Mouse (Mus musculus): ENCODE measurements at regions not wholly inside any gene's neighbourhood (a gene's known extent, or its start where the extent isn't known, plus 50 kb on each side); places are given as distances from the start of the nearest gene placed in this dataset.
A peak's percentile ranks its signal among the peaks of the same experiment; 100 is the strongest.

DNA sequence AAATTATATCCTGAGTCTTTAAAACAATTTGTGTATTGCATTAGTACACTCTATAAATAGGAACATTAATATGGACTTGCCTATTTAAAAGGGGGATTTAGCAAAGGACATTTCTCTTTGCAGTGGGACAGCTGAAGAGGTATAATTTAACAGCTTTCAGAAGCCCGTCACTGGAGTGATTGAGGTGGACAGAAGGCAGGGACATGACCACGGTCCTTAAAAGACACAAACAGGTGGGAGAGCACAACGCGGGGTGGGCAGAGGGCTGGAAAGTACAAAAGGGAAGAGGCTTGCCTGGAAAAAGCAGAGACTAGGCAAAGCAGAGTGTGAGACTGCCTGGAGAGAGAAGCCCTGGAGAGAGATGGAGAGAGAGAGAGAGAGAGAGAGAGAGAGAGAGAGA is 51.9 kb upstream of the Pkhd1 start:
- ATAC-seq (ENCODE audit: insufficient read depth, low FRiP score, low TSS enrichment) = no peak
- no peaks in the 10 kb centered on the region for H3K4me1 ChIP-seq (ENCODE audit: control insufficient read depth, insufficient read depth, low read length)
- no peaks in the 10 kb centered on the region for H3K36me3 ChIP-seq (ENCODE audit: control insufficient read depth, insufficient read depth, low read length)
- H3K9me3 ChIP-seq (ENCODE audit: control insufficient read depth, low read length) = no peaks in the 10 kb centered on the region
- no peak overlapping the region for H3K9ac ChIP-seq (ENCODE audit: low read length)
- 78% methylated on average over 4 of the region's 4 CpGs for WGBS
- DNase-seq (ENCODE audit: low spot score) = no peak
- H3K27me3 ChIP-seq (ENCODE audit: control insufficient read depth, insufficient read depth, low read length) = no peaks in the 10 kb centered on the region
- no peak overlapping the region for H3K4me2 ChIP-seq (ENCODE audit: low read depth)
- H3K27ac ChIP-seq (ENCODE audit: low read depth, low read length) = no peak overlapping the region
- no peak overlapping the region for H3K4me3 ChIP-seq (ENCODE audit: low read depth, low read length)

DNA sequence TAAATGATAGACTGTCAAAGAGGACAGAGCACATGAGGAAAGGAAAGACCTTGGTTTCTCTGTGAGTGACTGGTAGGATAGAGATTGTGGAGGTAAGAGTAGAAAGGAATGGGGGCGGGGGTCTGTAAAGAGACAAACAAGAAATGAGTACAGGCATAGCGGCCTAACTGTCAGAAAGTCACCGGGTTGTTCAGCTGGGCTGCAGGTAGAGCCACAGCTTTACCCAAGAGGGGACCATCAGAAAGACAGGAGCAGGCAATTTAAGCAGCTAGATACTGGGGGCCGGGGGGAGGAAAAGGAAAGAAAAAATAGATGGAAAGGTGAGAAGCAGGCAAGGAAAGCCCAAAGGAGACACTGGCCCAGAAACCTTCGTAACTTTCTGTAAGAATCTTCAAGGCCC is 52.6 kb upstream of the Pkhd1 start:
- Histone ChIP-seq H3K9ac (ENCODE audit: low read length) (no peak overlapping the region), H3K4me3 (ENCODE audit: low read depth, low read length) (no peak overlapping the region), H3K4me2 (ENCODE audit: low read depth) (no peak overlapping the region), H3K36me3 (ENCODE audit: control insufficient read depth, insufficient read depth, low read length) (no peaks in the 10 kb centered on the region), H3K27ac (ENCODE audit: low read depth, low read length) (no peak overlapping the region), H3K9me3 (ENCODE audit: control insufficient read depth, low read length) (no peaks in the 10 kb centered on the region), H3K27me3 (ENCODE audit: control insufficient read depth, insufficient read depth, low read length) (no peaks in the 10 kb centered on the region), H3K4me1 (ENCODE audit: control insufficient read depth, insufficient read depth, low read length) (no peaks in the 10 kb centered on the region)
- no peak for ATAC-seq (ENCODE audit: insufficient read depth, low FRiP score, low TSS enrichment)
- WGBS = 83% methylated on average over 5 of the region's 5 CpGs
- DNase-seq (ENCODE audit: low spot score) = no peak

DNA sequence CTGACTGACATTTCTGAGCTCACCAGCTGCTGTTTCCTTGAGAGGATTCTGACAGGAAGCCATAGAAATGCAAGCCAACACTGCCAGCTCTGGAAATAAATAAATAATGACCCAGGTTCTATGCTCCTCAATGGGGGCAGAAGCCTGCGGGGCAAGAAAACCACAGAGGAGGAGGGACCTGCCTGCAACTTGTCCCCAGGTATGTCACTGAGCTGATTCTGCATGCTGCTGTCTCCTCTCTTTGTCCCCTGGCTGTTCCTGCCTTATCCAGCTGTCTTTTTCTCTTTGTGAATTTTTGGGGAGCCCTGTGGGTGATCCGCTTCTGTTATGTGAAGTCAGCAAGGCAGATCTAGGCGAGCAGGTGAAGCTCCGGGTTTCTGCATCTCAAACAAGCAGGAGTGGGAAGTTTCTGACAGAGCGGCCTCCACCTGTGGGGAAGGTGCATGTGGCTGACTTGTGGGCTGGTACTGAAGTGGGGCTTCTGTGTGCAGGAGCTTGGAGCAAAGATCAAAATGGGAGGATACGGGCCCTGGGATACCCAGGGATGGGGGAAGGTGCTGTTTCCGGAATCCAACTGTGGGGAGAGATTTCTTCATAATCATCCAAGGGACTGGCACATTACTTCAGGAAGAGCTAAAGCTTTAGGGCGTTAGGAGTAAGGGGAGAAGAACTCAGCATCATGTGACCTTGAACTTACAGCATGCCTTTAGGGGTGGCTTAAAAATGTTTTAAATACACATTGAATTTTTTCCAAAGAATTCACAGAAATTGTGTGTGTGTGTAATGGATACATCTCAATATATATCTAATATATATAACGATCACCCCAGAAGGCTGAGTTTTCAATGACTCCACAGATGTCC is 53.3 kb upstream of the Pkhd1 start:
- WGBS = 80% methylated on average over 9 of the region's 9 CpGs
- Histone ChIP-seq H3K27me3 (ENCODE audit: control insufficient read depth, insufficient read depth, low read length) (no peaks in the 10 kb centered on the region), H3K4me2 (ENCODE audit: low read depth) (no peak overlapping the region), H3K36me3 (ENCODE audit: control insufficient read depth, insufficient read depth, low read length) (no peaks in the 10 kb centered on the region), H3K27ac (ENCODE audit: low read depth, low read length) (no peak overlapping the region), H3K9me3 (ENCODE audit: control insufficient read depth, low read length) (no peaks in the 10 kb centered on the region), H3K4me3 (ENCODE audit: low read depth, low read length) (no peak overlapping the region), H3K4me1 (ENCODE audit: control insufficient read depth, insufficient read depth, low read length) (no peaks in the 10 kb centered on the region), H3K9ac (ENCODE audit: low read length) (no peak overlapping the region)
- no peak for ATAC-seq (ENCODE audit: insufficient read depth, low FRiP score, low TSS enrichment)
- no peak for DNase-seq (ENCODE audit: low spot score)

DNA sequence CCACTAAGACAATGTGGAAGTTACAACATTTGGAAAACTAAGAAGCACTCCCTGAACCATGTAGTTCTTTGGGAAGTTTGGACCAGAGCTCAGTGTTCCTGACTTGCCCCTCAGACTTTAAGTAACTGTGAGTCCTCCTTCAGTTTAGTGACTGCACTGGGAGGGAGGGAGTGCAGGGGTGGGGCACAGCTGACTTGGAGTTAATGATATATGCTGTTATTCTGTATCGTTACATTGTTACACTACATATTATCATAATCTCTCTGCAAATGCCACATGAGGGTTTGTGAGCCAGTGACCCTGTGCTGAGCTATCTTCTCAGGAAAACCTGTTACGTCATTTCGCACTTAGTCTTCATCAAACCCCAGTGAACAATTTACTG is 53.9 kb upstream of the Pkhd1 start:
- Histone ChIP-seq H3K4me1 (ENCODE audit: control insufficient read depth, insufficient read depth, low read length) (no peaks in the 10 kb centered on the region), H3K9ac (ENCODE audit: low read length) (no peak overlapping the region), H3K4me3 (ENCODE audit: low read depth, low read length) (no peak overlapping the region), H3K4me2 (ENCODE audit: low read depth) (no peak overlapping the region), H3K9me3 (ENCODE audit: control insufficient read depth, low read length) (no peaks in the 10 kb centered on the region), H3K27me3 (ENCODE audit: control insufficient read depth, insufficient read depth, low read length) (no peaks in the 10 kb centered on the region), H3K27ac (ENCODE audit: low read depth, low read length) (no peak overlapping the region), H3K36me3 (ENCODE audit: control insufficient read depth, insufficient read depth, low read length) (no peaks in the 10 kb centered on the region)
- 93% methylated on average over 3 of the region's 3 CpGs for WGBS
- DNase-seq (ENCODE audit: low spot score) = no peak
- ATAC-seq (ENCODE audit: insufficient read depth, low FRiP score, low TSS enrichment) = no peak

DNA sequence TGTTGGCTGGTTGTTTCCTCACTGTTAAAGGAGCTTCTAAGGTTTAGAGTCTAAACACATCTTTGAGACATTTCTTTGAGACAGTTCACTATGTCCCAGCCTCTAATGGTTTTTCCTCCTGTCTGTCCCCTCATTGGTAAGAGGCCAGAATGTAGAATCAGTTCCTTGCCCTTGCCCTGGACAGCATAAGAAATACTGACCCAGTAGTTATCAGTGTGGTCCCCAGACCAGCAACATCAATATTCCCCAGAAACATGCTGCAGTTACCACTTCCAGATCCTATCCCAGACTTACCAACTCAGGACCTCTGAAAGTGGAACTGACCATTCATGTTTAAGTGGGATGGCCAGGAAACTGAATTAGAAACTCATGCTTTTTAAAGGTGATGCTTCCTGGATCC is 54.4 kb upstream of the Pkhd1 start:
- no peak overlapping the region for H3K4me3 ChIP-seq (ENCODE audit: low read depth, low read length)
- no peak overlapping the region for H3K27ac ChIP-seq (ENCODE audit: low read depth, low read length)
- H3K36me3 ChIP-seq (ENCODE audit: control insufficient read depth, insufficient read depth, low read length) = no peaks in the 10 kb centered on the region
- no peak for DNase-seq (ENCODE audit: low spot score)
- no peaks in the 10 kb centered on the region for H3K4me1 ChIP-seq (ENCODE audit: control insufficient read depth, insufficient read depth, low read length)
- no peaks in the 10 kb centered on the region for H3K9me3 ChIP-seq (ENCODE audit: control insufficient read depth, low read length)
- H3K9ac ChIP-seq (ENCODE audit: low read length) = no peak overlapping the region
- ATAC-seq (ENCODE audit: insufficient read depth, low FRiP score, low TSS enrichment) = no peak
- no peaks in the 10 kb centered on the region for H3K27me3 ChIP-seq (ENCODE audit: control insufficient read depth, insufficient read depth, low read length)
- H3K4me2 ChIP-seq (ENCODE audit: low read depth) = no peak overlapping the region

DNA sequence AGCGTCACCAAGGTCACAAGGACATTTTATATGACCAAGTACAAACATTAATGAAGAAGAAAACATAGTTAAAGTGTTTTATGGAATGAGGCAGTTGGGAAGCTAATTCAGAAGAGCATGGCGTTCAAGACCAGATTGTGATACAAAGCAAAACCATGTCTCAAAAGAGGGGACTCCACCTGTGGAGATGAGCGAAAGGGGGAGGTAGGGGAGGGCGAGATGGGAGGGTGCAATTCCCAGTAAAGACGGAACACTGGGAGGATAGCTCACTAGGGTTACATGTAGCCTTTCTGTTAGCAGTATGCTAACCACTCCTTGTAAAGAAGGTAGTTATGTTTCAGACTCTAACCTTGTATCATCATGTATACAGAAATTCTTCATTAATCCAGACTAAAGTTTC is 55.1 kb upstream of the Pkhd1 start:
- H3K27me3 ChIP-seq (ENCODE audit: control insufficient read depth, insufficient read depth, low read length) = no peaks in the 10 kb centered on the region
- ATAC-seq (ENCODE audit: insufficient read depth, low FRiP score, low TSS enrichment) (no peak), DNase-seq (ENCODE audit: low spot score) (no peak)
- WGBS = 88% methylated on average over 5 of the region's 5 CpGs
- no peaks in the 10 kb centered on the region for H3K9me3 ChIP-seq (ENCODE audit: control insufficient read depth, low read length)
- H3K4me2 ChIP-seq (ENCODE audit: low read depth) = no peak overlapping the region
- H3K4me3 ChIP-seq (ENCODE audit: low read depth, low read length) = no peak overlapping the region
- H3K27ac ChIP-seq (ENCODE audit: low read depth, low read length) = no peak overlapping the region
- no peaks in the 10 kb centered on the region for H3K4me1 ChIP-seq (ENCODE audit: control insufficient read depth, insufficient read depth, low read length)
- no peaks in the 10 kb centered on the region for H3K36me3 ChIP-seq (ENCODE audit: control insufficient read depth, insufficient read depth, low read length)
- no peak overlapping the region for H3K9ac ChIP-seq (ENCODE audit: low read length)

DNA sequence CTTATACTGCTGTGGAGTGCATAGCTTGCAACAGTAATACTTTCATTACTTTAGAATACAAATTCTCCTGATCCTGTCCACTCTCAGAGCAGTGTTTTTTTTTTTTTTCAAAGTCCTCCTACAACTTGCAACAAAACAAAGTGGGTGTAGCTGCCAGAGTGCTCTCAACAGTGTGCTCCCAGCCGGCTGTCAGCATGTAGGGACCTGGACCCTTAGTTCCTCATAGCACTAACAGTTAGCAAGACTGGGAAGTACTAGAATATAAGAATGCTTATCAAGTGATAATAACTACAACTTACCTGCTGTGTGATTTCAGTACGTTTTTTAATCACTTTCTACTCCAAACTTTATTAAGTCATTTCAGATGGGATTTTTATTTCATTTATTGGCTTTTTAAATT is 55.5 kb upstream of the Pkhd1 start:
- Histone ChIP-seq H3K4me3 (ENCODE audit: low read depth, low read length) (no peak overlapping the region), H3K27me3 (ENCODE audit: control insufficient read depth, insufficient read depth, low read length) (no peaks in the 10 kb centered on the region), H3K4me2 (ENCODE audit: low read depth) (no peak overlapping the region), H3K36me3 (ENCODE audit: control insufficient read depth, insufficient read depth, low read length) (no peaks in the 10 kb centered on the region), H3K9me3 (ENCODE audit: control insufficient read depth, low read length) (no peaks in the 10 kb centered on the region), H3K27ac (ENCODE audit: low read depth, low read length) (no peak overlapping the region), H3K9ac (ENCODE audit: low read length) (no peak overlapping the region), H3K4me1 (ENCODE audit: control insufficient read depth, insufficient read depth, low read length) (no peaks in the 10 kb centered on the region)
- DNase-seq (ENCODE audit: low spot score) (no peak), ATAC-seq (ENCODE audit: insufficient read depth, low FRiP score, low TSS enrichment) (no peak)
- WGBS = 75% methylated on average over 2 of the region's 2 CpGs

DNA sequence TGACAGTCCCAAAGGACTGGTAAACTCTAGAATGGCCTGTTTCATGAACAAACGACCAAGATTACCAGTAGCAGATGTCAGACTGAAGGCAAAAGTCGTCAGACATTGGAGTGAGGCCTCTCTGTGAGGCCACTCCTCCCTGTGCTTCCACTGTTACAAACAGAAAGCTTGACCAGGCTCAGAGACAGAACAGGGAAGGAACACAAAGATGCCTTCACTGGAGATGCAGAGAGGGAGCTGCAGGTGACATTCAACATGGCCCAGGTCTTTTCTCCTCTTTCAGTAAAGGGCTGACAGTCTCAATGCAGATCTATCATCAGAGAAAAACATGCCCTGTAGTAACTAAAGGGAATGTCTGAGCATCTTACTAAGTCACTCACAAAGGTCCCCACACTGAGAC is 56.1 kb upstream of the Il17a start:
- H3K9me3 ChIP-seq (ENCODE audit: control insufficient read depth, low read length) = no peaks in the 10 kb centered on the region
- H3K4me2 ChIP-seq (ENCODE audit: low read depth) = no peak overlapping the region
- no peaks in the 10 kb centered on the region for H3K27me3 ChIP-seq (ENCODE audit: control insufficient read depth, insufficient read depth, low read length)
- H3K4me3 ChIP-seq (ENCODE audit: low read depth, low read length) = no peak overlapping the region
- no peak for DNase-seq (ENCODE audit: low spot score)
- H3K27ac ChIP-seq (ENCODE audit: low read depth, low read length) = no peak overlapping the region
- no peak for ATAC-seq (ENCODE audit: insufficient read depth, low FRiP score, low TSS enrichment)
- no peaks in the 10 kb centered on the region for H3K36me3 ChIP-seq (ENCODE audit: control insufficient read depth, insufficient read depth, low read length)
- 6% methylated on average over 2 of the region's 2 CpGs for WGBS
- H3K9ac ChIP-seq (ENCODE audit: low read length) = no peak overlapping the region
- no peaks in the 10 kb centered on the region for H3K4me1 ChIP-seq (ENCODE audit: control insufficient read depth, insufficient read depth, low read length)

DNA sequence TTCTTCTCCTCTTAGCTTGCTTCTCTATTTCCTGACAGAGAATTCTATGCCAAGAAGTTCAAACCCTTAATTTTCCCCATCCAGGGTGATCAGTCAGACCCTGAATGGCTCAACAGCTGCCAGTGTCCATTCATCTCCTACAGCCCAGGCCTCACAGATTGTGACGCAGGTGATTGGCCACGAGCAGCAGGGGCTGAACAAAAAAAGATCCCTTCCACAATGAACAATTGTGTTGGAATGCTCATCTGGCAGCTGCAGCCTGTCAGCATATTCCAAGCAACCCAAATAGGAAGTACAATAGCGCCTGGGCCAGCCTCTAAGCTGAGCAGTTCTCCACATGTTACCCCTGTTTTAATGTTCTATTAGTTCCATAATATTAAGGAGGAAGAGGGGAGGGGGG is 52.7 kb upstream of the Il17a start:
- peak; percentile 31 for DNase-seq (ENCODE audit: low spot score)
- H3K9me3 ChIP-seq (ENCODE audit: control insufficient read depth, low read length) = no peaks in the 10 kb centered on the region
- no peak overlapping the region for H3K4me3 ChIP-seq (ENCODE audit: low read depth, low read length)
- WGBS = 18% methylated on average over 3 of the region's 3 CpGs
- H3K36me3 ChIP-seq (ENCODE audit: control insufficient read depth, insufficient read depth, low read length) = no peaks in the 10 kb centered on the region
- H3K27ac ChIP-seq (ENCODE audit: low read depth, low read length) = no peak overlapping the region
- no peaks in the 10 kb centered on the region for H3K4me1 ChIP-seq (ENCODE audit: control insufficient read depth, insufficient read depth, low read length)
- no peak overlapping the region for H3K4me2 ChIP-seq (ENCODE audit: low read depth)
- no peak overlapping the region for H3K9ac ChIP-seq (ENCODE audit: low read length)
- ATAC-seq (ENCODE audit: insufficient read depth, low FRiP score, low TSS enrichment) = peak; percentile 71
- no peaks in the 10 kb centered on the region for H3K27me3 ChIP-seq (ENCODE audit: control insufficient read depth, insufficient read depth, low read length)
